Mouse (Mus musculus) embryonic facial prominence, embryonic 14.5 days (tissue): ENCODE data around the gene Adgrf3. TPM values are rescaled to one million over a fixed set of nuclear protein-coding genes. Genes with fewer than 3 reads are reported as not detected.
A peak's percentile ranks its signal among the peaks of the same experiment; 100 is the strongest.

ENCODE experiments used
- ATAC-seq: fragments of 200-750 bp; cut with Nextera tagmentation; 2 replicates; pipeline ENCODE4 v1.8.0; 2017; ENCODE audit warnings: low read depth, moderate number of reproducible peaks, moderate TSS enrichment
- DNase-seq: peaks from one replicate; pipeline ENCODE4 v3.0.0-alpha.2; 2015; ENCODE audit warnings: low spot score
- H3K27ac ChIP-seq: fragments of 300-500 bp; sonication (generic); replicated peaks from 2 replicates; pipeline ENCODE4 v1.5.1; 2014; ENCODE audit warnings: low read depth, mild to moderate bottlenecking, low read length, moderate library complexity
- H3K27me3 ChIP-seq: fragments of 300-500 bp; sonication (generic); replicated peaks from 2 replicates; pipeline ENCODE4 v1.6.1; 2014; ENCODE audit warnings: low read length; ENCODE audit not compliant: control insufficient read depth, insufficient read depth
- H3K36me3 ChIP-seq: fragments of 300-500 bp; sonication (generic); 2 replicates; pipeline ENCODE4 v1.6.1; 2014; ENCODE audit warnings: low read length, mixed read lengths; ENCODE audit not compliant: control insufficient read depth, insufficient read depth
- H3K4me1 ChIP-seq: fragments of 300-500 bp; sonication (generic); 2 replicates; pipeline ENCODE4 v1.6.1; 2014; ENCODE audit warnings: antibody characterized with exemption, low read length; ENCODE audit not compliant: control insufficient read depth, insufficient read depth
- H3K4me2 ChIP-seq: fragments of 300-500 bp; sonication (generic); 2 replicates; pipeline ENCODE4 v1.6.1; 2014; ENCODE audit warnings: low read depth, mild to moderate bottlenecking, low read length, moderate library complexity, mixed read lengths
- H3K4me3 ChIP-seq: fragments of 300-500 bp; sonication (generic); 2 replicates; pipeline ENCODE4 v1.5.1; 2014; ENCODE audit warnings: low read depth, mild to moderate bottlenecking, low read length
- H3K9ac ChIP-seq: fragments of 300-500 bp; sonication (generic); 2 replicates; pipeline ENCODE4 v1.6.1; 2014; ENCODE audit warnings: low read depth, mild to moderate bottlenecking, low read length, moderate library complexity, mixed read lengths
- H3K9me3 ChIP-seq: fragments of 300-500 bp; sonication (generic); 2 replicates; pipeline ENCODE4 v1.6.1; 2016; ENCODE audit warnings: low read length; ENCODE audit not compliant: control insufficient read depth
- WGBS: fragments of 180-500 bp; shearing (Covaris S2); extraction: QIAGEN DNeasy Blood & Tissue Kit; methylation state at CpG from one replicate; pipeline ENCODE4 v1.1.7; 2014; 5-methylcytosine and 5-hydroxymethylcytosine counted together
- microRNA counts: library from miRNA; unstranded; fragments of <30 nt; microRNA quantifications from one replicate; lab custom pipeline; 2017
- microRNA-seq: library from miRNA; unstranded; fragments of <30 nt; microRNA quantifications from one replicate; pipeline ENCODE4, GENCODE M21; 2016; ENCODE audit warnings: borderline number of aligned reads
- polyA plus RNA-seq: library from polyadenylated mRNA; unstranded; fragments of >200 nt; fragmentation: Nextera tagmentation; extraction: Ambion mirVana; gene quantifications from 2 replicates; pipeline ENCODE4 v1.2.1, GENCODE M21; 2014

Gene Adgrf3
- polyA plus RNA-seq, 1 experiment from 2014 or later, result 0.10 TPM

- Histone ChIP-seq H3K27me3 (no peaks in the 10 kb centered on the region), H3K4me3 (no peak overlapping the region), H3K4me2 (no peak overlapping the region), H3K9me3 (no peaks in the 10 kb centered on the region), H3K27ac (no peak overlapping the region), H3K4me1 (peaks cover 6% of the 10 kb centered on the region; the same call in 1 of the 2 replicates), H3K36me3 (peaks cover 7% of the 10 kb centered on the region; the same call in 1 of the 2 replicates), H3K9ac (no peak overlapping the region)
- DNase-seq (no peak), ATAC-seq (no peak)
- 73% methylated on average over 4 of the region's 4 CpGs for WGBS
These were observed 53.5 kb downstream of the Adgrf3 start for GRCm38 (mm10) chr5:30152007-30152406.

- no peaks in the 10 kb centered on the region for H3K4me1 ChIP-seq
- H3K27me3 ChIP-seq, result no peaks in the 10 kb centered on the region
- peaks cover 39% of the 10 kb centered on the region for H3K36me3 ChIP-seq
- 84% methylated on average over 5 of the region's 5 CpGs for WGBS
- DNase-seq (no peak), ATAC-seq (no peak)
- no peak overlapping the region for H3K4me3 ChIP-seq
- H3K9me3 ChIP-seq, result no peaks in the 10 kb centered on the region
- H3K27ac ChIP-seq, result no peak overlapping the region
- H3K4me2 ChIP-seq, result no peak overlapping the region
- no peak overlapping the region for H3K9ac ChIP-seq
These were observed 57.2 kb downstream of the Adgrf3 start for GRCm38 (mm10) chr5:30148133-30148920.

- H3K9ac ChIP-seq, result no peak overlapping the region
- ATAC-seq (no peak), DNase-seq (no peak)
- H3K27ac ChIP-seq, result no peak overlapping the region
- H3K4me1 ChIP-seq, result no peaks in the 10 kb centered on the region
- H3K36me3 ChIP-seq, result peaks cover 57% of the 10 kb centered on the region
- no peaks in the 10 kb centered on the region for H3K27me3 ChIP-seq
- no peaks in the 10 kb centered on the region for H3K9me3 ChIP-seq
- WGBS, result 88% methylated on average over 6 of the region's 6 CpGs
- no peak overlapping the region for H3K4me3 ChIP-seq
- no peak overlapping the region for H3K4me2 ChIP-seq
These were observed 59.0 kb downstream of the Adgrf3 start for GRCm38 (mm10) chr5:30146526-30146925.

MicroRNAs within 50 kb of the gene (microRNA counts, 519-probe panel; counts per million panel counts)
- 1,984 counts per million, percentile 18 among the panel's probes with 10 or more counts for microRNA mmu-miR-1960 (lab: Ali Mortazavi, UCI)

Small RNAs within 50 kb of the gene (microRNA-seq; reads per million reads assigned to microRNA genes)
- gene Mir1960, result 0.83 reads per million

Other genes with a start within 250 kb of the Adgrf3 start
- 0.22 and 0.24 TPM in 2 replicates for gene Il6, start 192.6 kb downstream of the Adgrf3 start, polyA plus RNA-seq
- gene Tyms, start 132.1 kb downstream of the Adgrf3 start, polyA plus RNA-seq, result 198 and 220 TPM in 2 replicates
- 0.83 and 1.1 TPM in 2 replicates for gene Garem2, start 100.6 kb downstream of the Adgrf3 start, polyA plus RNA-seq
- gene 3110082J24Rik, start 99.6 kb downstream of the Adgrf3 start, polyA plus RNA-seq, result not detected in 2 replicates
- 120 and 125 TPM in 2 replicates for gene Hadha, start 50.6 kb downstream of the Adgrf3 start, polyA plus RNA-seq
- gene Hadhb, start 50.5 kb downstream of the Adgrf3 start, polyA plus RNA-seq, result 138 and 147 TPM in 2 replicates
- gene Selenoi, start 26.9 kb upstream of the Adgrf3 start, polyA plus RNA-seq, result 19.9 and 20.7 TPM in 2 replicates
- gene Drc1, start 75.7 kb upstream of the Adgrf3 start, polyA plus RNA-seq, result 1.1 and 3.4 TPM in 2 replicates